Mouse (Mus musculus): ENCODE results near the gene Dennd6b. TPM values are rescaled to one million over a fixed set of nuclear protein-coding genes. Genes with fewer than 3 reads are reported as not detected.
A peak's percentile ranks its signal among the peaks of the same experiment; 100 is the strongest.

Gene Dennd6b
- polyA plus RNA-seq, 1 experiment = 10.6 TPM

DNA sequence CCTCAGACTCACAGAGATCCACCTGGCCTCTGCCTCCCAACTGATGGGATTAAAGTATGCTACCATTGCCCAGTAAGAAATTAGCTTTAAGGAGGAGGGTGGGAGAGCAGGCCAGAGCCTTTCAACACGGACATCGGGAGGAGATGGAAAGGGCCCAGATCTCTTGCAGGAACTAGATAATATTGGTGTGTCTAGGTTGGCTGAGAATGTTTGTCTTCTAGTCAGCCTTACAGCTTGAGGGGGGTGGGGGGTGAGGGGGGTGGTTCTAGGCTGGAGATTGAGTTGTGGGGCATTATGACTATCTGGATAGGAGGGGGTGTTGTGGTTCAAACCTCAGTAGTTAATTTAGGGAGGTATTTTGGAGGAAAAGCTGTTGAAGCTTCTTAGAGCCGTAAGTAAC is 17.2 kb upstream of the Dennd6b start:
- no peaks in the 10 kb centered on the region for H3K36me3 ChIP-seq (ENCODE audit: control insufficient read depth, insufficient read depth, low read length)
- WGBS = 82% methylated on average over 3 of the region's 3 CpGs
- H3K27ac ChIP-seq (ENCODE audit: insufficient read depth, low read depth, low read length) = no peak overlapping the region
- H3K4me1 ChIP-seq (ENCODE audit: control insufficient read depth, insufficient read depth, insufficient read length, low read length) = peaks cover 4% of the 10 kb centered on the region; the same call in 1 of the 2 replicates
- TF ChIP-seq POLR2A (IDR thresholded peaks at IDR 0.05; ENCODE audit: low read depth, low read length) = no peak
- TF ChIP-seq CTCF (IDR thresholded peaks at IDR 0.05; ENCODE audit: extremely low read depth, insufficient read length, insufficient replicate concordance, low read depth, low read length) = no peak
- no peaks in the 10 kb centered on the region for H3K27me3 ChIP-seq (ENCODE audit: control insufficient read depth, insufficient read depth, low read length)
- no peak overlapping the region for H3K4me3 ChIP-seq (ENCODE audit: low read depth, low read length)

DNA sequence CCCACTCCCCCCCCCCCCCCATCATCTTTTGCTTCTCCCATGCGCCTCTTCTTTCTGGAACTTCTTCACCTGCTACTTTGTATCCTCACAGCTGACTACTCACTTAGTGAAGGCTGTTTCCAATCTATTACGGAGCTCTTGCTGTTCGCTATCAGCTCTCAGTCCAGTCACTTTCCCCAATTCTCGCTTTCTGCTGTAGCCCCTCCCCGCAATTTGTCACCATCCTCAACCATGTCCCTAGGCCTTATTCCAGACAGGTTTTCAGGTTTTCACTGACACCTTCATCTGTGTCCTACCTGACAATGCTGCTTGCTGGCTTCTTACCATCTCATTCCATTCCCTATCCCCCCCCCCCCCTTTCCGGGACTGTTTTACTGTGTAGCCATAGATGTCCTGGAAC is 16.2 kb upstream of the Dennd6b start:
- Histone ChIP-seq H3K4me1 (ENCODE audit: control insufficient read depth, insufficient read depth, insufficient read length, low read length) (peaks cover 6% of the 10 kb centered on the region; the same call in 1 of the 2 replicates), H3K4me3 (ENCODE audit: low read depth, low read length) (peak overlapping the region; percentile 73), H3K27me3 (ENCODE audit: control insufficient read depth, insufficient read depth, low read length) (no peaks in the 10 kb centered on the region), H3K27ac (ENCODE audit: insufficient read depth, low read depth, low read length) (no peak overlapping the region), H3K36me3 (ENCODE audit: control insufficient read depth, insufficient read depth, low read length) (no peaks in the 10 kb centered on the region)
- WGBS = 83% methylated on average over 6 of the region's 6 CpGs
- TF ChIP-seq CTCF (IDR thresholded peaks at IDR 0.05; ENCODE audit: extremely low read depth, insufficient read length, insufficient replicate concordance, low read depth, low read length) (no peak), POLR2A (IDR thresholded peaks at IDR 0.05; ENCODE audit: low read depth, low read length) (no peak)

DNA sequence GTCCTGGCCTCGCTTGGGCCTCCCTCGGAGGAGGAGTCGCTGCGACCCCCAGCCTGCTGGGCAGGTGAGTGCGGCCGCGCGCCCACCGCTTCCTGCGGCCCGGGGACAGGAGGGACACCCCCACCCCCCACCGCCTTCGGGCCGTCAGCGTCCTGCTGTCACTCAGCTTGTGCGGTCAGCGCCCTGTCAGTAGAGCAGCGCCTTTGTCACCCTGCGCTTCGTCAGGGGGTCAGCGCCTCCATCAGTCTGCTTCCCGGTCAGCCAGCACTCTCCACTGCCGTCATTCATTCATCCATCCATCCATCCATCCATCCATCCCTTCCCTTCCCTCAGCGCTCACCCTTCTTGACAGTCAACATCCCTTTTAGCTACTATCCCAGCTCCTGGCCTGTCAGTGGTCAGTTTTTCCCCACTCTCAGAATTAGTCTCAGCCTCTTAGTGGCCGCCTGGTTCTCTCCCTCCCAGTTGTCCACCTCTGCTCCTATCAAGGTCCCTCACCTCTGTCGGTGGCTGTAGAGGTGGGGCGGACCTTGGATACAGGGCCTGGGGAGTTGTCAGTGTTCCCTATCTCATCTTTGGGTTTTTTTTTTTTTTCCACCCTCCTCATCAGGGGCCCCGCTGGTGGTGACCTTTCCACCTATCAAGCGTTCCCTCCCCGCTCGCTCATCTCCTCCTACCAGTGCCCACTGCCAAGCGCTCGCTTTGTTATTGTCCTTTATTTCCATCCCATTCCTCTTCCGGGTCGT is 15.6 kb upstream of the Dennd6b start:
- 6% methylated on average over 35 of the region's 35 CpGs for WGBS
- Histone ChIP-seq H3K27ac (ENCODE audit: insufficient read depth, low read depth, low read length) (peak overlapping the region; percentile 44), H3K4me3 (ENCODE audit: low read depth, low read length) (peak overlapping the region; percentile 73), H3K27me3 (ENCODE audit: control insufficient read depth, insufficient read depth, low read length) (no peaks in the 10 kb centered on the region), H3K4me1 (ENCODE audit: control insufficient read depth, insufficient read depth, insufficient read length, low read length) (peaks cover 6% of the 10 kb centered on the region; the same call in 1 of the 2 replicates), H3K36me3 (ENCODE audit: control insufficient read depth, insufficient read depth, low read length) (no peaks in the 10 kb centered on the region)
- no peak for TF ChIP-seq CTCF (IDR thresholded peaks at IDR 0.05; ENCODE audit: extremely low read depth, insufficient read length, insufficient replicate concordance, low read depth, low read length)
- no peak for TF ChIP-seq POLR2A (IDR thresholded peaks at IDR 0.05; ENCODE audit: low read depth, low read length)

- TF ChIP-seq CTCF (IDR thresholded peaks at IDR 0.05; ENCODE audit: extremely low read depth, insufficient read length, insufficient replicate concordance, low read depth, low read length) (no peak), POLR2A (IDR thresholded peaks at IDR 0.05; ENCODE audit: low read depth, low read length) (0 out of 2 replicates have a peak, but pooled peaks have one; percentile 48)
- peak within 1 kb of the TSS; percentile 73 for H3K4me3 ChIP-seq (ENCODE audit: low read depth, low read length)
- H3K36me3 ChIP-seq (ENCODE audit: control insufficient read depth, insufficient read depth, low read length) = no peaks in the 10 kb centered on the region
- 2% methylated on average over 43 of the region's 73 CpGs for WGBS
- H3K27ac ChIP-seq (ENCODE audit: insufficient read depth, low read depth, low read length) = peak within 1 kb of the TSS; percentile 59
- no peaks in the 10 kb centered on the region for H3K27me3 ChIP-seq (ENCODE audit: control insufficient read depth, insufficient read depth, low read length)
- H3K4me1 ChIP-seq (ENCODE audit: control insufficient read depth, insufficient read depth, insufficient read length, low read length) = peaks cover 8% of the 10 kb centered on the region; the same call in 1 of the 2 replicates
These were observed 14.8 kb upstream of the Dennd6b start, which contains the start of gene Ppp6r2 for GRCm38 (mm10) chr15:89210915-89211715. Gene Ppp6r2, plus strand, starts transcription at chr15:89211553.

DNA sequence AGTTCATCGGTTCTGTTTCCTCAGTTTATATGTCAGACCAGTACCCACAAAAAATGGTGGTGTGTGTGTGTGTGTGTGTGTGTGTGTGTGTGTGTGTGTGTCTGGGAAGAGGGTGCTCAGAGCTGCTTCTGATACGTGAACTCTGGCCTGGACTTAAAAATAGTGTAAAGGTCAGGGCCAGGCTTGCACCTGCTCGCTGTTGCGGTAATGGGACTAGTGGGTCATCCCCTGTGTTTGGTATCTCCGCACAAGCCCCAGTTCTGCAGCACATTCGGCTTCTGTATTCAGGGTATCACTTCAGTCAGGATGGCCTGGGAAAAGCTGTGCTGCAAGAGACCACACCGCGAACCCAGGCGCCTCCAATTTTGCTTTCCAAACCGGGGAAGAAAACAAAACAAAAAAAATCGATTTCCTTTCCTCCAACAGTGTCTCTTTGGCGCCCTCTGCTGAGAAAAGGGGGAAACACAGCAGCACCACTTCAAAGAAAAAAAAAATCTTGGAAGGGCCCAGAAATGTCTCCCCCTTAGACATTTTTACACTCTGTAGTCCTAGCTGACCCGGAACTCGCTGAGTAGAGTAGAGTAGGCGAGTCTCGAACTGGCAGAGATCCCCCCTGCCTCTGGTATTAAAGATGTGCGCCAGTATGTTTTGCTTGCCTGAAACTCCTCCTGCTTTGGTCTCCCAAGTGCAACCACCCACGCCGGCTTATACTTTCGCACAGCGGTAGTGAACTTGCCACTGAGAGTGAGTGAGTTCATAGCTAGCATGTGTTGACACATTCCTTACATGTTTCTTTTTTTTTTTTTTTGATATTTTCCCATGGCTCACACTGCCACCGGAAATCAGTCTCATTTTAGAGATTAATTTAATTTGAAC is 13.8 kb upstream of the Dennd6b start:
- peak overlapping the region; percentile 76 for H3K4me3 ChIP-seq (ENCODE audit: low read depth, low read length)
- H3K27ac ChIP-seq (ENCODE audit: insufficient read depth, low read depth, low read length) = peak overlapping the region; percentile 71
- no peak for TF ChIP-seq POLR2A (IDR thresholded peaks at IDR 0.05; ENCODE audit: low read depth, low read length)
- TF ChIP-seq CTCF (IDR thresholded peaks at IDR 0.05; ENCODE audit: extremely low read depth, insufficient read length, insufficient replicate concordance, low read depth, low read length) = peak; percentile 56; the same call in 1 of the 2 replicates
- WGBS = 5% methylated on average over 22 of the region's 22 CpGs
- no peaks in the 10 kb centered on the region for H3K27me3 ChIP-seq (ENCODE audit: control insufficient read depth, insufficient read depth, low read length)
- H3K4me1 ChIP-seq (ENCODE audit: control insufficient read depth, insufficient read depth, insufficient read length, low read length) = peaks cover 10% of the 10 kb centered on the region; the same call in 1 of the 2 replicates
- no peaks in the 10 kb centered on the region for H3K36me3 ChIP-seq (ENCODE audit: control insufficient read depth, insufficient read depth, low read length)

DNA sequence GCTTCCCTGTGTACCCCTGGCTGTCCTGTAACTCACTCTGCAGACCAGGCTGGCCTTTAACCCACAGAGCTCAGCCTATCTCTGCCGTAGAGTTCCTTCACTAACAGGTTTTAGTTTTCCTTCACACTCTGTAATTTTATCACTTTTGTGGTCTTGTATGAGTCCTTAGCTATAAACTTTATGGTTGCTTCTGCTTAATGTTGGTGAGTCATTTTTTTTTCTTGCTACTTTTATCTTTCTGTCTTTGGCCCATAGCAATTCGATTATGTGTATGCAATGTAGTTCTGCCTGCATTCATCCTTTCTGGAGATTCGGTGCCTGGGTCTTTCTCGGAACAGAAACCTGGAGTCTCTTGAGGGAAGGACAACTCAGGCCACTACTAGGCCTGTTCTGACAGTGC is 11.2 kb upstream of the Dennd6b start:
- 28% methylated on average over 4 of the region's 4 CpGs for WGBS
- Histone ChIP-seq H3K4me1 (ENCODE audit: control insufficient read depth, insufficient read depth, insufficient read length, low read length) (peaks cover 9% of the 10 kb centered on the region; the same call in 1 of the 2 replicates), H3K27ac (ENCODE audit: insufficient read depth, low read depth, low read length) (peak overlapping the region; percentile 56; the same call in 1 of the 2 replicates), H3K27me3 (ENCODE audit: control insufficient read depth, insufficient read depth, low read length) (no peaks in the 10 kb centered on the region), H3K4me3 (ENCODE audit: low read depth, low read length) (no peak overlapping the region), H3K36me3 (ENCODE audit: control insufficient read depth, insufficient read depth, low read length) (no peaks in the 10 kb centered on the region)
- TF ChIP-seq POLR2A (IDR thresholded peaks at IDR 0.05; ENCODE audit: low read depth, low read length) (no peak), CTCF (IDR thresholded peaks at IDR 0.05; ENCODE audit: extremely low read depth, insufficient read length, insufficient replicate concordance, low read depth, low read length) (no peak)

All from small intestine, adult 2 months (tissue).